Mouse (Mus musculus) erythroblast, embryonic 14.5 days (primary cell): ENCODE data around the gene Nkg7.

Experiments used
- GATA1 ChIP-seq: IDR thresholded peaks from 2 replicates; pipeline ENCODE4 v1.6.1; 2012; ENCODE audit warnings: low read length, inconsistent platforms, mixed read lengths
- TAL1 ChIP-seq: IDR thresholded peaks from 3 replicates; pipeline ENCODE4 v1.6.1; 2012; ENCODE audit warnings: low read length, inconsistent platforms, mixed read lengths

- TF ChIP-seq GATA1 (no peak), TAL1 (no peak)
These were observed 44.3 kb downstream of the Nkg7 start for GRCm38 (mm10) chr7:43481191-43481590.
